Mouse (Mus musculus): ENCODE measurements around the gene Efna2. TPM values are rescaled to one million over a fixed set of nuclear protein-coding genes. Genes with fewer than 3 reads are reported as not detected.

The Efna2 gene
- polyA plus RNA-seq, 1 experiment from 2014 or later = 8.5 TPM

DNA sequence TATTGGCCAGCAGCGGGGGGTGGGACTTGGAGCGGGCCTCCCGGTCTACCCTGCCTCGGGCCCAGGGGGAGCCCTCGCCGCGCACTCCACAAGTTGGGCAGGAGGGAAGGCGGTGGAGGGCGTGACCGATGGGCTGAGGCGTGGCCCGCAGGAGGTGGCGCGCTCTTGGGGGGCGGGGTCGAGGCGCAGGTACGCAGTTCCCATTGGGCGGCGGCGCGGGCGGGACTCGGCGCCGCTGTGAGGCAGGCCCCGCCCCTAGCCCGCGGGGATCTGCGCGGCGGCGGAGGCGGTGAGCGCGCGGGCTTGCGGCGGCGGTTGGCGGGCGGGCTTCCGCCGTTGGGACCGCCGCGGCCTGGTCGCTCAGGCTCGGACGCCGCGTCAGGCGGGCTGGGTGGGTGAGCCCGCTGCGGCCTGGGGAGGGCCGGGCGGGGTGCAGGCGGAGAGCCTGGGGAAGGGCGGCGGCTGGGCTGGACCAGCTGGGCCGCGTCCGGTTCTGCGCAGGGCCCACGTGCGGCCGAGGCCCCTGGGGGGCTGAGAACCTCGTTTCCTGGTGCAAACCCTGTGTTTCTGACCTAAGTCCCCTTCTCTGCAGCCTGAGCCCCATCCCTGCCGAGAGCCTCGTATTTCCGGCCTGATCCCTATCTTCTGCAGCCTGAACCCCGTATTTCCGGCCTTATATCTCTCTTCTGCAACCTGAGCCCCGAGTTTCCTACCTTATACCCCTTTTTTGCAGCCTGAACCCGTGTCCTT lies 47.3 kb downstream of the Efna2 start, which contains the start of gene Mum1:
Gene Mum1, plus strand, starts transcription at position 19 of the 750 bp plus-strand sequence.
- Histone ChIP-seq H3K9me3 (no peaks in the 10 kb centered on the region), H3K4me2 (peak within 1 kb of the TSS; percentile 77), H3K4me3 (peak within 1 kb of the TSS; percentile 77), H3K9ac (peak within 1 kb of the TSS; percentile 94), H3K27ac (replicated peaks) (peak within 1 kb of the TSS; percentile 91), H3K4me1 (peaks cover 36% of the 10 kb centered on the region), H3K27me3 (replicated peaks) (no peaks in the 10 kb centered on the region), H3K36me3 (peaks cover 30% of the 10 kb centered on the region)
- under 1% methylated on average over 70 of the region's 75 CpGs for WGBS
- ATAC-seq (ENCODE audit: extremely low read depth, insufficient number of reproducible peaks, low FRiP score, low TSS enrichment) = peak; percentile 100

DNA sequence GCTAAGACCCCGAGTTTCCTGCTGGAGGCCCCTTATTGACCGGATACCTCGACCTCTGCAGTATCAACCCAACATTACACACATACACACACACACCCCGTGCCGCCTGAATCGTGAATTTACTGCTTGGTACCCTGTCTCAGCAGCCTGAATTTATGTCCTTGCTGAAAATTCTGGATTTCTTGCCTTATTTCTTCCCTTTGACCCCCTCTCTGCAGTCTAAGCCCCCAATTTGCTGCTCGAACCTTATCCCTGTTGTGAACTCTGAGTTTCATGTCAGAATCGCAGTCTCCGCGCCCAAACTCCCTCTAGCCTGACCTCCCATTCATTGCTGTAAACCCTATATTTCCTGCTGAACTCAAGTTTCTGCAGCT lies 47.9 kb downstream of the Efna2 start:
- Histone ChIP-seq H3K27ac (replicated peaks) (peak overlapping the region; percentile 91), H3K4me3 (peak overlapping the region; percentile 77), H3K9me3 (no peaks in the 10 kb centered on the region), H3K36me3 (peaks cover 36% of the 10 kb centered on the region), H3K4me2 (peak overlapping the region; percentile 77), H3K27me3 (replicated peaks) (no peaks in the 10 kb centered on the region), H3K9ac (peak overlapping the region; percentile 94), H3K4me1 (peaks cover 39% of the 10 kb centered on the region)
- 6% methylated on average over 10 of the region's 10 CpGs for WGBS
- ATAC-seq (ENCODE audit: extremely low read depth, insufficient number of reproducible peaks, low FRiP score, low TSS enrichment) = no peak

DNA sequence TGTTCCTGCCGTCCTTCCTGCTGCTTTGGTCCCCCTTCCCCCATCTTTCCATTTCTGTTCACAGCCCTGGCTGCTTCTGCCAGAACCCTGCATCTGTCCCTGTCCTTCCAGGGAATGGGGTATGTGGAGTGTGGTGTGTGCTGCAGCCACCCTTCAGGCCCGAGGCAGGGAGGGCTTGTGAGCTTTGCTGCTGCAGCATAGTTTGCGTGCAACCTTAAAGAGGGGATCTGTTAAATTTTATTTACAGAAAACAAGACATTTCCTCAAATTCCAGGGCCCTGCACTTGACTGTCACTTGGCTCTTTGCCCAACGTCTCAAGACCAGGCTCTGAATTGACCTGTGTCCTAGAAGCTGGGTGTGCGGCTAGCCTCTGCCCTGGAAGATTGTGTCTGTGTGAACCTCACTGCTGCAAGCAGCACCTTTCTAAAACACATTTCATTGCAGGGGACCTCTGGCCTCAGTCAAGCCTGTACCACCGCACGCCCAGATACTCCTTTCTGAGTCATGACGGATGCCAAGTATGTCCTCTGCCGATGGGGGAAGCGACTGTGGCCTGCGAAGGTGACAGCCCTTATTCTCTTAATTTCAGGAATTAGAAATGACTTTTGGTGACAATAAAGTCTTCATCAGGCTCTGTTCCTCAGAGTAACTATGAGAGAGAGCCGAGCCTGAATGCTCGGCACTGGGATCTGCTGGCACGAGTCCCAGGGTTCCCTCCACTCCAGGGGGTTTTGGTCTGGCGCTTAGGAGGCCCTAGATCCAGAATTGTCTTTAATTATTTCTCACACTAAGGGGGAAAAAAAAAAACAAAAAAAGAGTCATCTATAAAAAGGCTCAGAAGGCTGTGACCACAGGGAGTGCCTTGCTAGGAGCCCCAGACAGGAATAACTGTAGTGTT lies 48.8 kb downstream of the Efna2 start:
- Histone ChIP-seq H3K9me3 (no peaks in the 10 kb centered on the region), H3K27me3 (replicated peaks) (no peaks in the 10 kb centered on the region), H3K27ac (replicated peaks) (peak overlapping the region; percentile 91), H3K4me1 (peaks cover 49% of the 10 kb centered on the region), H3K9ac (peak overlapping the region; percentile 94), H3K4me2 (peak overlapping the region; percentile 77), H3K4me3 (peak overlapping the region; percentile 77), H3K36me3 (peaks cover 46% of the 10 kb centered on the region)
- no peak for ATAC-seq (ENCODE audit: extremely low read depth, insufficient number of reproducible peaks, low FRiP score, low TSS enrichment)
- WGBS = 46% methylated on average over 15 of the region's 15 CpGs

DNA sequence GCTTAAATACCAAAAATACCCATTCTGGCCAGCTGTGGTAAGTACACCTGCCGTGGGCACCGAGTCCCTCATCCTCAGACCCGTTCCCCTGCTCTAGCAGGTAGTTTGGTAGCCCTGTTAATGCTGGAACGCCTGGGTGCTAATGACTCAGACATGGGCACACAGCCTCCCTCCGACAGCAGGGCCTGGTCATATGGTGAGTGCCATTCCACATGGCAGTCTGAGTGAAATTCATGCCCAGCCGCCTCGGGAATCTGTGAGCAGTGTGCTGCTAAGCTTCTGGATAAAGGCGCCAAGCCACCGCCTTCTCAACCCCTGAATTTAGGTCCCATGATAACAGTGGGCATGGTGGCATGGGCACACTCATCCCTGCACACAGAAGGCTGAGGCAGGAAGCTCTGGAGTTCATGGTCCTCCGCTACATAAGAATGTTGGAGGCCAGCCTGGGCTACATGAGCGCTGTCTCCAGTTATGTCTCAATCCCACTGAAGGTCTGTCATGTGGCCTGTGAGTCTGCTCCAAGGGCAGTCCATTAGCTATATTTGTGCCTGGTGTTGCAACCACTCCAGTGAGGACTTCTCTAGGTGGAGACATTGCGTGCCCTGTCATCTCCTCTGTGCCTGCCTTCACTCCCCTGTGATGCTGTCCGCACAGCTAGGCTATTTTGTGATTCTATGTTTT lies 57.0 kb downstream of the Efna2 start:
- peaks cover 100% of the 10 kb centered on the region for H3K36me3 ChIP-seq
- peaks cover 31% of the 10 kb centered on the region for H3K4me1 ChIP-seq
- no peak overlapping the region for H3K4me2 ChIP-seq
- WGBS = 93% methylated on average over 13 of the region's 13 CpGs
- H3K27ac ChIP-seq (replicated peaks) = no peak overlapping the region
- H3K27me3 ChIP-seq (replicated peaks) = no peaks in the 10 kb centered on the region
- H3K4me3 ChIP-seq = no peak overlapping the region
- no peak for ATAC-seq (ENCODE audit: extremely low read depth, insufficient number of reproducible peaks, low FRiP score, low TSS enrichment)
- no peak overlapping the region for H3K9ac ChIP-seq
- H3K9me3 ChIP-seq = no peaks in the 10 kb centered on the region

DNA sequence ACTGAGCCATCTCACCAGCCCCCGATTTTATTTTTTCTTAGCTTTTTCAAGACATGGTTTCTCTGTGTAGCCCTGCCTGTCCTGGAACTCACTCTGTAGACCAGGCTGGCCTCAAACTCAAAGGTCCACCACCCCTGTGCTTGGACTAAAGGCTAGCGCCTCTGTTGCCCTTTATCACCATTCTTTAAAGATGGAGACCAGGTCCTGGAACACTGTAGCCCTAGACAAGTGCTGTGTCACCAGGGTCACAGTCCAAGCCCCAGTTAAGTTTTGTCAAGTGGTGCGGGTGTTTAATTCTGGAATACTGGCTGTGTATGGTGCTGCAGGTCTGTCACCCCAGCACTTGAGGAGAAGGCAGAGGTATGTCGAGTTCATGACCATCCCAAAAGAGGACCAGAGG lies 57.7 kb downstream of the Efna2 start:
- no peak overlapping the region for H3K27ac ChIP-seq (replicated peaks)
- H3K27me3 ChIP-seq (replicated peaks) = no peaks in the 10 kb centered on the region
- peaks cover 100% of the 10 kb centered on the region for H3K36me3 ChIP-seq
- no peak overlapping the region for H3K9ac ChIP-seq
- peaks cover 32% of the 10 kb centered on the region for H3K4me1 ChIP-seq
- no peak for ATAC-seq (ENCODE audit: extremely low read depth, insufficient number of reproducible peaks, low FRiP score, low TSS enrichment)
- no peak overlapping the region for H3K4me2 ChIP-seq
- no peak overlapping the region for H3K4me3 ChIP-seq
- WGBS = 82% methylated on average over 4 of the region's 4 CpGs
- H3K9me3 ChIP-seq = no peaks in the 10 kb centered on the region

DNA sequence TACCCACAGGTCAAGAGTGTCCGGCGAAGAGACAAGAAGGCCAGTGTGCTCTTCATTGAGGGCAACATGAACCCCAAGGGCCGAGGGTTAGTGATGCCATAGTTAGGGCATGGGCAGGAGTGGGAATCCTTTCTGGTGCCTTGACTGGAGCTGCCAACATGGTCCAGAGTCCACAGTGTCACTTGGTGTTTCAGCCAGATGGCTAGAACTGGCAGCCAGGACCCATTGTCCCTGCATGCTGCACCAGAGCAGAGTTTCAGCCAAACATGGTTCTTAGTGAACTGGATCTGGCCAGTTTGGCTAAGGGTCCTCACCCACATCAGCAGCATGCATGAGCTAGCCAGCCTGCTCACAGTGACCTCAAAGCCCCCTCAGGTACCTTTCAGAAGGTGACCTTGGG lies 59.0 kb downstream of the Efna2 start:
- Histone ChIP-seq H3K9ac (no peak overlapping the region), H3K4me1 (peaks cover 31% of the 10 kb centered on the region), H3K9me3 (no peaks in the 10 kb centered on the region), H3K4me2 (no peak overlapping the region), H3K27ac (replicated peaks) (no peak overlapping the region), H3K4me3 (no peak overlapping the region), H3K36me3 (peaks cover 100% of the 10 kb centered on the region), H3K27me3 (replicated peaks) (no peaks in the 10 kb centered on the region)
- ATAC-seq (ENCODE audit: extremely low read depth, insufficient number of reproducible peaks, low FRiP score, low TSS enrichment) = no peak
- WGBS = 84% methylated on average over 3 of the region's 3 CpGs

Other genes with a start within 250 kb of the Efna2 start
- 72.4 and 80.9 TPM in 2 replicates for gene Wdr18, start 219.3 kb upstream of the Efna2 start, polyA plus RNA-seq (2015; fragmentation: Nextera tagmentation; extraction: Ambion mirVana)
- 0.09 and 0.11 TPM in 2 replicates for gene Grin3b, start 208.8 kb upstream of the Efna2 start, polyA plus RNA-seq (2015; fragmentation: Nextera tagmentation; extraction: Ambion mirVana)
- gene Tmem259, start 195.2 kb upstream of the Efna2 start, polyA plus RNA-seq (2015; fragmentation: Nextera tagmentation; extraction: Ambion mirVana) = 10.6 and 12.8 TPM in 2 replicates
- gene Cnn2, start 190.9 kb upstream of the Efna2 start, polyA plus RNA-seq (2015; fragmentation: Nextera tagmentation; extraction: Ambion mirVana) = 264 and 271 TPM in 2 replicates
- 2.2 and 2.6 TPM in 2 replicates for gene Abca7, start 183.0 kb upstream of the Efna2 start, polyA plus RNA-seq (2015; fragmentation: Nextera tagmentation; extraction: Ambion mirVana)
- gene Arhgap45, start 162.8 kb upstream of the Efna2 start, polyA plus RNA-seq (2015; fragmentation: Nextera tagmentation; extraction: Ambion mirVana) = 5.5 and 6.5 TPM in 2 replicates
- 149 and 154 TPM in 2 replicates for gene Polr2e, start 139.7 kb upstream of the Efna2 start, polyA plus RNA-seq (2015; fragmentation: Nextera tagmentation; extraction: Ambion mirVana)
- 691 and 741 TPM in 2 replicates for gene Gpx4, start 132.3 kb upstream of the Efna2 start, polyA plus RNA-seq (2015; fragmentation: Nextera tagmentation; extraction: Ambion mirVana)
- 9.1 and 10.1 TPM in 2 replicates for gene Sbno2, start 73.9 kb upstream of the Efna2 start, polyA plus RNA-seq (2015; fragmentation: Nextera tagmentation; extraction: Ambion mirVana)
- 12.0 and 13.0 TPM in 2 replicates for gene Stk11, start 63.7 kb upstream of the Efna2 start, polyA plus RNA-seq (2015; fragmentation: Nextera tagmentation; extraction: Ambion mirVana)
- 808 and 893 TPM in 2 replicates for gene Atp5d, start 40.9 kb upstream of the Efna2 start, polyA plus RNA-seq (2015; fragmentation: Nextera tagmentation; extraction: Ambion mirVana)
- gene Cbarp, start 38.6 kb upstream of the Efna2 start, polyA plus RNA-seq (2015; fragmentation: Nextera tagmentation; extraction: Ambion mirVana) = 1.6 and 2.5 TPM in 2 replicates
- gene Midn, start 31.2 kb upstream of the Efna2 start, polyA plus RNA-seq (2015; fragmentation: Nextera tagmentation; extraction: Ambion mirVana) = 15.6 and 15.7 TPM in 2 replicates
- 87.9 and 96.4 TPM in 2 replicates for gene Cirbp, start 13.5 kb upstream of the Efna2 start, polyA plus RNA-seq (2015; fragmentation: Nextera tagmentation; extraction: Ambion mirVana)
- gene 1600002K03Rik, start 6.5 kb upstream of the Efna2 start, polyA plus RNA-seq (2015; fragmentation: Nextera tagmentation; extraction: Ambion mirVana) = 10.4 and 13.1 TPM in 2 replicates
- 41.7 and 43.7 TPM in 2 replicates for gene Mum1, start 47.0 kb downstream of the Efna2 start, polyA plus RNA-seq (2015; fragmentation: Nextera tagmentation; extraction: Ambion mirVana)
- 527 and 606 TPM in 2 replicates for gene Ndufs7, start 69.6 kb downstream of the Efna2 start, polyA plus RNA-seq (2015; fragmentation: Nextera tagmentation; extraction: Ambion mirVana)
- gene Gamt, start 81.5 kb downstream of the Efna2 start, polyA plus RNA-seq (2015; fragmentation: Nextera tagmentation; extraction: Ambion mirVana) = 53.3 and 62.1 TPM in 2 replicates
- 36.4 and 37.9 TPM in 2 replicates for gene Dazap1, start 82.0 kb downstream of the Efna2 start, polyA plus RNA-seq (2015; fragmentation: Nextera tagmentation; extraction: Ambion mirVana)
- gene Rps15, start 113.0 kb downstream of the Efna2 start, polyA plus RNA-seq (2015; fragmentation: Nextera tagmentation; extraction: Ambion mirVana) = 621 and 687 TPM in 2 replicates
- gene Apc2, start 116.5 kb downstream of the Efna2 start, polyA plus RNA-seq (2015; fragmentation: Nextera tagmentation; extraction: Ambion mirVana) = 0.90 and 0.94 TPM in 2 replicates
- gene 2310011J03Rik, start 141.1 kb downstream of the Efna2 start, polyA plus RNA-seq (2015; fragmentation: Nextera tagmentation; extraction: Ambion mirVana) = 36.0 and 36.6 TPM in 2 replicates
- gene Pcsk4, start 150.0 kb downstream of the Efna2 start, polyA plus RNA-seq (2015; fragmentation: Nextera tagmentation; extraction: Ambion mirVana) = 1.8 and 2.1 TPM in 2 replicates
- gene Reep6, start 150.5 kb downstream of the Efna2 start, polyA plus RNA-seq (2015; fragmentation: Nextera tagmentation; extraction: Ambion mirVana) = 2.6 and 4.4 TPM in 2 replicates
- gene Adamtsl5, start 168.9 kb downstream of the Efna2 start, polyA plus RNA-seq (2015; fragmentation: Nextera tagmentation; extraction: Ambion mirVana) = 6.5 and 8.3 TPM in 2 replicates
- not detected in 2 replicates for gene Plk5, start 177.0 kb downstream of the Efna2 start, polyA plus RNA-seq (2015; fragmentation: Nextera tagmentation; extraction: Ambion mirVana)
- 3.8 and 4.5 TPM in 2 replicates for gene Mex3d, start 208.2 kb downstream of the Efna2 start, polyA plus RNA-seq (2015; fragmentation: Nextera tagmentation; extraction: Ambion mirVana)
- 170 and 182 TPM in 2 replicates for gene Mbd3, start 220.1 kb downstream of the Efna2 start, polyA plus RNA-seq (2015; fragmentation: Nextera tagmentation; extraction: Ambion mirVana)
- 1,246 and 1,505 TPM in 2 replicates for gene Uqcr11, start 227.3 kb downstream of the Efna2 start, polyA plus RNA-seq (2015; fragmentation: Nextera tagmentation; extraction: Ambion mirVana)